Mouse (Mus musculus): ENCODE results near the gene Zdhhc18. TPM values are rescaled to one million over a fixed set of nuclear protein-coding genes. Genes with fewer than 3 reads are reported as not detected.

Zdhhc18 gene
- polyA plus RNA-seq, 1 experiment from 2014 or later, result 4.4 TPM

GRCm38 (mm10) chr4:133673666-133674330, 23.8 kb upstream of the Zdhhc18 start:
- Histone ChIP-seq H3K4me1 (replicated peaks) (peaks cover 71% of the 10 kb centered on the region), H3K4me2 (peak overlapping the region; percentile 77), H3K27me3 (no peaks in the 10 kb centered on the region), H3K27ac (peak overlapping the region; percentile 98), H3K4me3 (peak overlapping the region; percentile 74; the same call in 1 of the 2 replicates), H3K9me3 (no peaks in the 10 kb centered on the region), H3K9ac (no peak overlapping the region; the same call in 1 of the 2 replicates), H3K36me3 (peaks cover 5% of the 10 kb centered on the region)
- WGBS, result 40% methylated on average over 10 of the region's 10 CpGs
- no peak for ATAC-seq (ENCODE audit: low FRiP score)

- no peaks in the 10 kb centered on the region for H3K36me3 ChIP-seq
- ATAC-seq (ENCODE audit: low FRiP score), result no peak; the same call in 1 of the 2 replicates
- H3K27me3 ChIP-seq, result no peaks in the 10 kb centered on the region
- H3K4me1 ChIP-seq (replicated peaks), result peaks cover 78% of the 10 kb centered on the region
- H3K9me3 ChIP-seq, result no peaks in the 10 kb centered on the region
- peak overlapping the region; percentile 77 for H3K4me2 ChIP-seq
- 3% methylated on average over 24 of the region's 24 CpGs for WGBS
- peak overlapping the region; percentile 98 for H3K27ac ChIP-seq
- peak overlapping the region; percentile 92 for H3K9ac ChIP-seq
- H3K4me3 ChIP-seq, result peak overlapping the region; percentile 74
Measured at GRCm38 (mm10) chr4:133672845-133673647, 23.1 kb upstream of the Zdhhc18 start.

GRCm38 (mm10) chr4:133671881-133672844, 22.2 kb upstream of the Zdhhc18 start, which contains the start of gene Pigv:
Pigv (minus strand) TSS chr4:133672647.
- WGBS, result under 1% methylated on average over 70 of the region's 76 CpGs
- H3K9ac ChIP-seq, result peak within 1 kb of the TSS; percentile 92
- peak within 1 kb of the TSS; percentile 74 for H3K4me3 ChIP-seq
- no peaks in the 10 kb centered on the region for H3K9me3 ChIP-seq
- H3K4me2 ChIP-seq, result peak within 1 kb of the TSS; percentile 77
- H3K27me3 ChIP-seq, result no peaks in the 10 kb centered on the region
- H3K27ac ChIP-seq, result peak within 1 kb of the TSS; percentile 98
- peaks cover 78% of the 10 kb centered on the region for H3K4me1 ChIP-seq (replicated peaks)
- ATAC-seq (ENCODE audit: low FRiP score), result peak; percentile 89
- no peaks in the 10 kb centered on the region for H3K36me3 ChIP-seq

GRCm38 (mm10) chr4:133671184-133671880, 21.4 kb upstream of the Zdhhc18 start:
- peaks cover 5% of the 10 kb centered on the region for H3K36me3 ChIP-seq
- H3K27ac ChIP-seq, result peak overlapping the region; percentile 98
- WGBS, result 4% methylated on average over 13 of the region's 13 CpGs
- no peaks in the 10 kb centered on the region for H3K27me3 ChIP-seq
- peak overlapping the region; percentile 92 for H3K9ac ChIP-seq
- no peak for ATAC-seq (ENCODE audit: low FRiP score)
- peaks cover 70% of the 10 kb centered on the region for H3K4me1 ChIP-seq (replicated peaks)
- no peaks in the 10 kb centered on the region for H3K9me3 ChIP-seq
- H3K4me2 ChIP-seq, result peak overlapping the region; percentile 77
- H3K4me3 ChIP-seq, result peak overlapping the region; percentile 74

GRCm38 (mm10) chr4:133669652-133670210, 19.8 kb upstream of the Zdhhc18 start:
- ATAC-seq (ENCODE audit: low FRiP score), result no peak
- Histone ChIP-seq H3K4me2 (peak overlapping the region; percentile 77; the same call in 1 of the 2 replicates), H3K4me3 (no peak overlapping the region), H3K4me1 (replicated peaks) (peaks cover 69% of the 10 kb centered on the region), H3K36me3 (peaks cover 11% of the 10 kb centered on the region), H3K27ac (no peak overlapping the region), H3K9me3 (no peaks in the 10 kb centered on the region), H3K27me3 (no peaks in the 10 kb centered on the region), H3K9ac (peak overlapping the region; percentile 53)
- 72% methylated on average over 6 of the region's 6 CpGs for WGBS

- WGBS, result 69% methylated on average over 3 of the region's 3 CpGs
- ATAC-seq (ENCODE audit: low FRiP score), result no peak
- H3K9ac ChIP-seq, result peak overlapping the region; percentile 51
- H3K4me1 ChIP-seq (replicated peaks), result peaks cover 59% of the 10 kb centered on the region
- no peaks in the 10 kb centered on the region for H3K27me3 ChIP-seq
- no peaks in the 10 kb centered on the region for H3K9me3 ChIP-seq
- H3K27ac ChIP-seq, result no peak overlapping the region; the same call in 1 of the 2 replicates
- no peak overlapping the region for H3K4me3 ChIP-seq
- H3K4me2 ChIP-seq, result no peak overlapping the region
- peaks cover 15% of the 10 kb centered on the region for H3K36me3 ChIP-seq
Measured at GRCm38 (mm10) chr4:133668537-133668936, 18.6 kb upstream of the Zdhhc18 start.

GRCm38 (mm10) chr4:133666199-133666598, 16.2 kb upstream of the Zdhhc18 start:
- Histone ChIP-seq H3K4me2 (no peak overlapping the region), H3K27me3 (no peaks in the 10 kb centered on the region), H3K9ac (no peak overlapping the region), H3K9me3 (no peaks in the 10 kb centered on the region), H3K4me1 (replicated peaks) (peaks cover 45% of the 10 kb centered on the region), H3K36me3 (peaks cover 23% of the 10 kb centered on the region), H3K4me3 (no peak overlapping the region), H3K27ac (no peak overlapping the region)
- ATAC-seq (ENCODE audit: low FRiP score), result no peak
- 91% methylated on average over 6 of the region's 6 CpGs for WGBS

- H3K36me3 ChIP-seq, result peaks cover 23% of the 10 kb centered on the region
- H3K9me3 ChIP-seq, result no peaks in the 10 kb centered on the region
- peak; percentile 46; the same call in 1 of the 2 replicates for ATAC-seq (ENCODE audit: low FRiP score)
- H3K9ac ChIP-seq, result peak overlapping the region; percentile 31
- H3K27ac ChIP-seq, result peak overlapping the region; percentile 62
- 40% methylated on average over 11 of the region's 11 CpGs for WGBS
- no peak overlapping the region for H3K4me2 ChIP-seq
- H3K4me1 ChIP-seq (replicated peaks), result peaks cover 46% of the 10 kb centered on the region
- no peaks in the 10 kb centered on the region for H3K27me3 ChIP-seq
- H3K4me3 ChIP-seq, result no peak overlapping the region
Measured at GRCm38 (mm10) chr4:133665118-133665517, 15.2 kb upstream of the Zdhhc18 start.

GRCm38 (mm10) chr4:133662945-133663344, 13.0 kb upstream of the Zdhhc18 start:
- WGBS, result 89% methylated on average over 8 of the region's 8 CpGs
- Histone ChIP-seq H3K27me3 (no peaks in the 10 kb centered on the region), H3K27ac (no peak overlapping the region), H3K36me3 (peaks cover 23% of the 10 kb centered on the region), H3K4me2 (no peak overlapping the region), H3K4me1 (replicated peaks) (peaks cover 36% of the 10 kb centered on the region), H3K4me3 (no peak overlapping the region), H3K9me3 (no peaks in the 10 kb centered on the region), H3K9ac (no peak overlapping the region)
- ATAC-seq (ENCODE audit: low FRiP score), result no peak

- ATAC-seq (ENCODE audit: low FRiP score), result no peak
- no peak overlapping the region for H3K4me3 ChIP-seq
- H3K27ac ChIP-seq, result no peak overlapping the region
- H3K9me3 ChIP-seq, result no peaks in the 10 kb centered on the region
- H3K9ac ChIP-seq, result no peak overlapping the region
- peaks cover 35% of the 10 kb centered on the region for H3K4me1 ChIP-seq (replicated peaks)
- no peak overlapping the region for H3K4me2 ChIP-seq
- WGBS, result 94% methylated on average over 8 of the region's 8 CpGs
- H3K36me3 ChIP-seq, result peaks cover 23% of the 10 kb centered on the region
- H3K27me3 ChIP-seq, result no peaks in the 10 kb centered on the region
Measured at GRCm38 (mm10) chr4:133662421-133662820, 12.5 kb upstream of the Zdhhc18 start.
